Mouse (Mus musculus) layer of hippocampus, postnatal 10 days (tissue): ENCODE results near the gene Peak1. TPM values are rescaled to one million over a fixed set of nuclear protein-coding genes. Genes with fewer than 3 reads are reported as not detected.
"Not testable (repeated sequence)": the region's sequence is repeated elsewhere in the genome, so short reads cannot be mapped to it uniquely, and the experiment has no call there.

Experiments
- DNase-seq, 2 experiments: peaks; one replicate each; pipeline ENCODE4 v3.0.0; 2021; ENCODE audit warnings: low spot score in 2 of 2
- long read RNA-seq: library from polyadenylated mRNA; stranded (forward); transcript quantifications from one replicate; pipeline ENCODE4 v2.0.0, GENCODE M21; 2023
- total RNA-seq, 2 experiments: library from RNA; stranded (reverse); gene quantifications; 2 replicates each; pipeline ENCODE4 v1.2.3; 2021

Peak1 gene
- total RNA-seq = 10 to 100 TPM; 30.1 to 34.4 TPM
- long read RNA-seq, partial matches to known transcripts = 1 of 4 reads
- long read RNA-seq, other reads (novel, unspliced or antisense) = 1 of 4 reads

- peak; percentile 100 for DNase-seq
These were observed at the start of gene Peak1, which contains the start of gene Hmg20a for GRCm38 (mm10) chr9:56417948-56418737. TSS of gene Peak1 (minus strand) at chr9:56418067. TSS of gene Hmg20a (plus strand) at chr9:56418609.

- no peak for DNase-seq
These were observed 48.4 kb upstream of the Peak1 start for GRCm38 (mm10) chr9:56466251-56466650.

- DNase-seq = no peak
These were observed 47.2 kb upstream of the Peak1 start for GRCm38 (mm10) chr9:56464863-56465654.

- no peak for DNase-seq
These were observed 46.0 kb upstream of the Peak1 start for GRCm38 (mm10) chr9:56463686-56464515.

- DNase-seq = no peak
These were observed 45.2 kb upstream of the Peak1 start for GRCm38 (mm10) chr9:56463046-56463445.

GRCm38 (mm10) chr9:56462606-56463005, 44.7 kb upstream of the Peak1 start:
- no peak for DNase-seq

- no peak for DNase-seq
These were observed 43.1 kb upstream of the Peak1 start for GRCm38 (mm10) chr9:56460987-56461386.

GRCm38 (mm10) chr9:56456426-56456825, 38.6 kb upstream of the Peak1 start:
- no peak for DNase-seq

GRCm38 (mm10) chr9:56453038-56453815, 35.4 kb upstream of the Peak1 start:
- no peak for DNase-seq

GRCm38 (mm10) chr9:56451570-56451969, 33.7 kb upstream of the Peak1 start:
- DNase-seq = no peak

- no peak for DNase-seq
These were observed 21.8 kb upstream of the Peak1 start for GRCm38 (mm10) chr9:56439699-56440098.

- not testable (repeated sequence) for DNase-seq
These were observed 19.5 kb upstream of the Peak1 start for GRCm38 (mm10) chr9:56437300-56437892.

GRCm38 (mm10) chr9:56435821-56436526, 18.1 kb upstream of the Peak1 start:
- DNase-seq = peak in 1 of 2 experiments; percentile 33

GRCm38 (mm10) chr9:56424861-56425260, 7.0 kb upstream of the Peak1 start:
- DNase-seq = no peak

GRCm38 (mm10) chr9:56421991-56422390, 4.1 kb upstream of the Peak1 start:
- no peak for DNase-seq

- DNase-seq = no peak
These were observed 3.2 kb upstream of the Peak1 start for GRCm38 (mm10) chr9:56420892-56421601.

- DNase-seq = no peak
These were observed 2.4 kb upstream of the Peak1 start for GRCm38 (mm10) chr9:56420236-56420635.

GRCm38 (mm10) chr9:56418738-56419239, 922 bp upstream of the Peak1 start:
- DNase-seq = peak; percentile 79 to 85
